Mouse (Mus musculus) cortical plate, adult 2 months (tissue): ENCODE measurements around the gene Vmn2r90. TPM values are rescaled to one million over a fixed set of nuclear protein-coding genes. Genes with fewer than 3 reads are reported as not detected.
A peak's percentile ranks its signal among the peaks of the same experiment; 100 is the strongest.

Experiments used
- H3K27ac ChIP-seq: fragments of 200-500 bp; 2 replicates; pipeline ENCODE4 v1.5.1; 2012; ENCODE audit warnings: low read length, control low read depth, inconsistent platforms; ENCODE audit not compliant: insufficient read depth
- H3K4me1 ChIP-seq: fragments of 200-500 bp; 2 replicates; pipeline ENCODE4 v1.6.1; 2011; ENCODE audit warnings: low read length; ENCODE audit not compliant: control insufficient read depth, insufficient read depth
- H3K4me3 ChIP-seq: fragments of 200-500 bp; 2 replicates; pipeline ENCODE4 v1.5.1; 2011; ENCODE audit warnings: mild to moderate bottlenecking, low read length, control low read depth; ENCODE audit not compliant: insufficient read depth
- CTCF ChIP-seq: fragments of 200-500 bp; IDR thresholded peaks from 2 replicates; pipeline ENCODE4 v1.5.1; 2011; ENCODE audit warnings: mild to moderate bottlenecking, control low read depth, low read length; ENCODE audit not compliant: insufficient read depth; ENCODE audit errors: extremely low read depth
- POLR2A ChIP-seq: fragments of 200-500 bp; IDR thresholded peaks from 2 replicates; pipeline ENCODE4 v1.6.1; 2011; ENCODE audit warnings: mild to moderate bottlenecking, low read length, control low read depth; ENCODE audit not compliant: insufficient read depth; ENCODE audit errors: extremely low read depth
- polyA plus RNA-seq: library from polyadenylated mRNA; depleted of rRNA; stranded (reverse); fragments of >200 nt; gene quantifications from 2 replicates; pipeline ENCODE4 v1.2.3, GENCODE M21; 2012; rRNA removed

The Vmn2r90 gene
- polyA plus RNA-seq, 1 experiment = not detected

GRCm38 (mm10) chr17:17762614-17763293 lies 59.2 kb downstream of the Vmn2r90 start:
- Histone ChIP-seq H3K4me1 (no peaks in the 10 kb centered on the region), H3K4me3 (no peak overlapping the region), H3K27ac (no peak overlapping the region)
- no peak for TF ChIP-seq CTCF
- TF ChIP-seq POLR2A = no peak

GRCm38 (mm10) chr17:17764206-17764605 lies 60.7 kb downstream of the Vmn2r90 start:
- no peak overlapping the region for H3K4me3 ChIP-seq
- H3K27ac ChIP-seq = no peak overlapping the region
- TF ChIP-seq CTCF (no peak), POLR2A (no peak)
- H3K4me1 ChIP-seq = no peaks in the 10 kb centered on the region

- H3K4me3 ChIP-seq = no peak overlapping the region
- 0 out of 2 replicates have a peak, but pooled peaks have one; percentile 14 for TF ChIP-seq CTCF
- TF ChIP-seq POLR2A = no peak
- no peak overlapping the region for H3K27ac ChIP-seq
- no peaks in the 10 kb centered on the region for H3K4me1 ChIP-seq
These were observed 62.9 kb downstream of the Vmn2r90 start for GRCm38 (mm10) chr17:17766481-17766880.

Other genes starting within 250 kb of the Vmn2r90 start
- gene Lnpep, start 78.7 kb upstream of the Vmn2r90 start, polyA plus RNA-seq = 21.1 and 21.2 TPM in 2 replicates
- gene Spaca6, start 123.4 kb downstream of the Vmn2r90 start, polyA plus RNA-seq = 92.5 and 111 TPM in 2 replicates
- gene Has1, start 151.5 kb downstream of the Vmn2r90 start, polyA plus RNA-seq = 0.58 and 0.61 TPM in 2 replicates
- gene Fpr1, start 180.2 kb downstream of the Vmn2r90 start, polyA plus RNA-seq = not detected in 2 replicates
- 0.65 and 0.85 TPM in 2 replicates for gene Fpr2, start 184.1 kb downstream of the Vmn2r90 start, polyA plus RNA-seq
- not detected in 2 replicates for gene Fpr3, start 184.1 kb downstream of the Vmn2r90 start, polyA plus RNA-seq